Mouse (Mus musculus) lung, postnatal 10 days (tissue): ENCODE data around the gene Raet1e.
"Not testable (repeated sequence)": the region's sequence is repeated elsewhere in the genome, so short reads cannot be mapped to it uniquely, and the experiment has no call there.

Experiments used
- DNase-seq: peaks from one replicate; pipeline ENCODE4 v3.0.0; 2021

Gene Raet1e

GRCm38 (mm10) chr10:22274445-22275057 lies 116.2 kb downstream of the Raet1e start:
- no peak for DNase-seq

GRCm38 (mm10) chr10:22278468-22278867 lies 120.1 kb downstream of the Raet1e start:
- DNase-seq: not testable (repeated sequence)

GRCm38 (mm10) chr10:22282816-22283215 lies 124.4 kb downstream of the Raet1e start:
- DNase-seq: no peak

GRCm38 (mm10) chr10:22295676-22296075 lies 137.3 kb downstream of the Raet1e start:
- no peak for DNase-seq

- DNase-seq: no peak
Measured at GRCm38 (mm10) chr10:22297033-22297762, 138.8 kb downstream of the Raet1e start.

GRCm38 (mm10) chr10:22297766-22298461 lies 139.5 kb downstream of the Raet1e start:
- no peak for DNase-seq

- DNase-seq: no peak
Measured at GRCm38 (mm10) chr10:22299324-22299723, 141.0 kb downstream of the Raet1e start.

GRCm38 (mm10) chr10:22301641-22302040 lies 143.3 kb downstream of the Raet1e start:
- no peak for DNase-seq

GRCm38 (mm10) chr10:22302344-22303057 lies 144.1 kb downstream of the Raet1e start:
- no peak for DNase-seq

GRCm38 (mm10) chr10:22303736-22304135 lies 145.4 kb downstream of the Raet1e start:
- DNase-seq: no peak

- no peak for DNase-seq
Measured at GRCm38 (mm10) chr10:22305801-22306200, 147.4 kb downstream of the Raet1e start.

GRCm38 (mm10) chr10:22306452-22306851 lies 148.1 kb downstream of the Raet1e start:
- DNase-seq: no peak

- DNase-seq: no peak
Measured at GRCm38 (mm10) chr10:22308221-22308620, 149.9 kb downstream of the Raet1e start.

GRCm38 (mm10) chr10:22322858-22323257 lies 164.5 kb downstream of the Raet1e start:
- DNase-seq: no peak

- peak; percentile 1 for DNase-seq
Measured at GRCm38 (mm10) chr10:22345721-22346120, 187.4 kb downstream of the Raet1e start.

GRCm38 (mm10) chr10:22353548-22354195 lies 195.3 kb downstream of the Raet1e start:
- DNase-seq: not testable (repeated sequence)

- DNase-seq: not testable (repeated sequence)
Measured at GRCm38 (mm10) chr10:22354196-22354574, 195.8 kb downstream of the Raet1e start.

GRCm38 (mm10) chr10:22357373-22357772 lies 199.0 kb downstream of the Raet1e start:
- not testable (repeated sequence) for DNase-seq

GRCm38 (mm10) chr10:22360252-22360651 lies 201.9 kb downstream of the Raet1e start, which contains the start of gene Raet1d:
Gene Raet1d, plus strand, starts transcription at chr10:22360552.
- not testable (repeated sequence) for DNase-seq

- DNase-seq: not testable (repeated sequence)
Measured at GRCm38 (mm10) chr10:22360957-22361356, 202.6 kb downstream of the Raet1e start.

GRCm38 (mm10) chr10:22361415-22362352 lies 203.3 kb downstream of the Raet1e start:
- DNase-seq: peak; percentile 1
